Mouse (Mus musculus): ENCODE measurements around the gene 4933407L21Rik. TPM values are rescaled to one million over a fixed set of nuclear protein-coding genes. Genes with fewer than 3 reads are reported as not detected.
A peak's percentile ranks its signal among the peaks of the same experiment; 100 is the strongest.

4933407L21Rik gene
- polyA plus RNA-seq, 1 experiment from 2014 or later = 0.26 TPM

DNA sequence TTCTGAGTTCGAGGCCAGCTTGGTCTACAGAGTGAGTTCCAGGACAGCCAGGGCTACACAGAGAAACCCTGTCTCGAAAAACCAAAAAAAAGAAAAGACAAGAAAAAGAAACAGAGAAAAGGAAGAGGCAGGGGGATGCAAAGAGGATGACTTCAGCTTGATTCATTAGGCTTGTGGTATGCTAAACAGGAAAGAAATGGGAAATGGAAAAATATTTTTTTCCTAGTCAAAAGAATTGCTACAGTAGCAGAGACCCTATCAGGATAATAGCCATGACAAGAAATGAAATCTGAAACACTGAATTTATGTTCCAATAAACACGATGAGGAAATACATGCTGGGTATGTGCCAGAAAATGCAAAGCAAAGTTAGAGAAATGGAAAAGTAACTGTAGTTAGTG is 26.9 kb downstream of the 4933407L21Rik start:
- Histone ChIP-seq H3K27me3 (ENCODE audit: control insufficient read depth, insufficient read depth, low read length) (no peaks in the 10 kb centered on the region), H3K4me3 (ENCODE audit: control insufficient read depth in 1 of 2, insufficient read depth in 1 of 2, low read depth in 1 of 2, low read length in 2 of 2) (no peak overlapping the region), H3K9me3 (ENCODE audit: control insufficient read depth, low read length) (no peaks in the 10 kb centered on the region), H3K9ac (ENCODE audit: low read length) (0 out of 2 replicates have a peak overlapping the region, but pooled peaks have one; percentile 11), H3K4me2 (ENCODE audit: low read length) (no peak overlapping the region), H3K36me3 (ENCODE audit: control insufficient read depth, insufficient read depth, low read length) (no peaks in the 10 kb centered on the region), H3K4me1 (ENCODE audit: control insufficient read depth in 2 of 2, insufficient read depth in 2 of 2, low read length in 2 of 2) (peaks cover 40 to 60% of the 10 kb centered on the region in 2 experiments), H3K27ac (replicated peaks in 1 of 2; ENCODE audit: control insufficient read depth in 1 of 2, insufficient read depth in 1 of 2, low read depth in 2 of 2, low read length in 2 of 2) (no peak overlapping the region)
- ATAC-seq (ENCODE audit: insufficient number of reproducible peaks, insufficient read depth, low FRiP score, low read depth) = no peak
- 68% methylated on average over 3 of the region's 3 CpGs for WGBS

DNA sequence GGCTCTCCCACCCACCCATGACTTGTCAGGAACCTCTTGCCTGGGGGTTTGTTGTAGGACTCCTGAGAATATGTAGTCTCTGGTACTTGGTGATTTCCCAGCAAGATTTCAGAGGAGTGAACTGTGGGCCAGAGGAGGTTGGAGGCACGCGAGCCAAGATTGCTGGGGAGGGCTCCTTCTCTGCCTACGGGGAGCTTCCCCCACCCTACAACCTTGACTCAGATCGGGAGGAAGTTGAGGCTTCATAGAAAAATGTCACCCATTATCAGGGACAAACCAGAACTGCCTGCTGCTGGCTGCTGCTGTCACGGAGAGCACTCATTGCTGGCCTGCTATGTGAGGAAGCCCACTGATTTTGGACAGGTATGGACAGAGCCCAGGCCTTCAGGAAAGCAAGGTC is 29.0 kb downstream of the 4933407L21Rik start:
- H3K27ac ChIP-seq (replicated peaks in 1 of 2; ENCODE audit: control insufficient read depth in 1 of 2, insufficient read depth in 1 of 2, low read depth in 2 of 2, low read length in 2 of 2) = peak overlapping the region; percentile 47 to 82; a peak in 2 of 4 replicates
- H3K4me2 ChIP-seq (ENCODE audit: low read length) = no peak overlapping the region
- WGBS = 34% methylated on average over 5 of the region's 5 CpGs
- no peaks in the 10 kb centered on the region for H3K27me3 ChIP-seq (ENCODE audit: control insufficient read depth, insufficient read depth, low read length)
- no peaks in the 10 kb centered on the region for H3K9me3 ChIP-seq (ENCODE audit: control insufficient read depth, low read length)
- ATAC-seq (ENCODE audit: insufficient number of reproducible peaks, insufficient read depth, low FRiP score, low read depth) = no peak
- peaks cover 45 to 61% of the 10 kb centered on the region in 2 experiments for H3K4me1 ChIP-seq (ENCODE audit: control insufficient read depth in 2 of 2, insufficient read depth in 2 of 2, low read length in 2 of 2)
- H3K36me3 ChIP-seq (ENCODE audit: control insufficient read depth, insufficient read depth, low read length) = no peaks in the 10 kb centered on the region
- peak overlapping the region; percentile 25; the same call in 1 of the 2 replicates for H3K9ac ChIP-seq (ENCODE audit: low read length)
- H3K4me3 ChIP-seq (ENCODE audit: control insufficient read depth in 1 of 2, insufficient read depth in 1 of 2, low read depth in 1 of 2, low read length in 2 of 2) = no peak overlapping the region

DNA sequence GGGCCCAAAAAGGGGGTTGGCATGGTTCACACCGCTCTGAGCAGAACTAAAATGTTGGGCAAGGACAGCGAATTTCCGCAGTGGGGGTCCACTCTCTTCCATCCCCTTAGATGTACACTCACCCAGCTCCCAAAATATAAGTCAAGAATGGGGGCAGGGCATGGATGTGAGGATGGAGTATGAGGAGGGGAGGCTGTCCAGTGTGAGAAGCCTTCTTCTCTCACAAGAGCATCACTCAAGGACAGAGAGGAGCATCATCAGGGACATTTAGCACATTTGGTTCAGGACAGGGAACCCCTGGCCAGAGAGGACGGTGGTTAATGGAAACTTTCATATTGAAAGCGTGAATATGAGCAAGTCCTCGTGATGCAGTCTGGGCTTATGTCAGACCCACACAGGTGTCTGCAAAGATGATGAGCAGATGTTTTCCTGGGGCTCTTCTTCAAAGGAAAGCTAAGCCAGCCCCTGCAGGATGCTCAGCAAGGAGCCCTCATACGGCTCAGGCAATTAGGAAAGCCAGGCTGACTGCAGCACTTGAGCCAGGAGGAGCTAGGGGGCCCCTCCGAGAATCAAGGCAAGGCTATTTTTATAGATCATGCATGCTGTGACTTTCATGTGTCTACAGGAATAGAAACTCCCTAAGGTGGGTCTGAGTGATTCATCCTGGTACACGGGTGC is 29.8 kb downstream of the 4933407L21Rik start:
- no peak overlapping the region for H3K9ac ChIP-seq (ENCODE audit: low read length)
- H3K4me2 ChIP-seq (ENCODE audit: low read length) = peak overlapping the region; percentile 47
- H3K4me1 ChIP-seq (ENCODE audit: control insufficient read depth in 2 of 2, insufficient read depth in 2 of 2, low read length in 2 of 2) = peaks cover 45 to 61% of the 10 kb centered on the region in 2 experiments
- no peak overlapping the region for H3K4me3 ChIP-seq (ENCODE audit: control insufficient read depth in 1 of 2, insufficient read depth in 1 of 2, low read depth in 1 of 2, low read length in 2 of 2)
- H3K9me3 ChIP-seq (ENCODE audit: control insufficient read depth, low read length) = no peaks in the 10 kb centered on the region
- no peaks in the 10 kb centered on the region for H3K36me3 ChIP-seq (ENCODE audit: control insufficient read depth, insufficient read depth, low read length)
- H3K27ac ChIP-seq (replicated peaks in 1 of 2; ENCODE audit: control insufficient read depth in 1 of 2, insufficient read depth in 1 of 2, low read depth in 2 of 2, low read length in 2 of 2) = peak overlapping the region; percentile 47 to 82
- no peaks in the 10 kb centered on the region for H3K27me3 ChIP-seq (ENCODE audit: control insufficient read depth, insufficient read depth, low read length)
- WGBS = 41% methylated on average over 9 of the region's 9 CpGs
- ATAC-seq (ENCODE audit: insufficient number of reproducible peaks, insufficient read depth, low FRiP score, low read depth) = peak; percentile 42

GRCm38 (mm10) chr1:85959129-85959888 is 31.0 kb downstream of the 4933407L21Rik start:
- H3K9ac ChIP-seq (ENCODE audit: low read length) = no peak overlapping the region
- 67% methylated on average over 6 of the region's 6 CpGs for WGBS
- H3K27ac ChIP-seq (replicated peaks in 1 of 2; ENCODE audit: control insufficient read depth in 1 of 2, insufficient read depth in 1 of 2, low read depth in 2 of 2, low read length in 2 of 2) = peak overlapping the region; percentile 47 to 82; a peak in 2 of 4 replicates
- H3K4me3 ChIP-seq (ENCODE audit: control insufficient read depth in 1 of 2, insufficient read depth in 1 of 2, low read depth in 1 of 2, low read length in 2 of 2) = no peak overlapping the region
- H3K36me3 ChIP-seq (ENCODE audit: control insufficient read depth, insufficient read depth, low read length) = no peaks in the 10 kb centered on the region
- H3K9me3 ChIP-seq (ENCODE audit: control insufficient read depth, low read length) = no peaks in the 10 kb centered on the region
- H3K4me2 ChIP-seq (ENCODE audit: low read length) = no peak overlapping the region
- H3K27me3 ChIP-seq (ENCODE audit: control insufficient read depth, insufficient read depth, low read length) = no peaks in the 10 kb centered on the region
- peaks cover 42 to 52% of the 10 kb centered on the region in 2 experiments for H3K4me1 ChIP-seq (ENCODE audit: control insufficient read depth in 2 of 2, insufficient read depth in 2 of 2, low read length in 2 of 2)
- ATAC-seq (ENCODE audit: insufficient number of reproducible peaks, insufficient read depth, low FRiP score, low read depth) = no peak

GRCm38 (mm10) chr1:85959889-85960276 is 31.6 kb downstream of the 4933407L21Rik start:
- no peaks in the 10 kb centered on the region for H3K9me3 ChIP-seq (ENCODE audit: control insufficient read depth, low read length)
- WGBS = 72% methylated on average over 2 of the region's 2 CpGs
- H3K4me1 ChIP-seq (ENCODE audit: control insufficient read depth in 2 of 2, insufficient read depth in 2 of 2, low read length in 2 of 2) = peaks cover 42 to 52% of the 10 kb centered on the region in 2 experiments
- no peak overlapping the region for H3K4me2 ChIP-seq (ENCODE audit: low read length)
- H3K4me3 ChIP-seq (ENCODE audit: control insufficient read depth in 1 of 2, insufficient read depth in 1 of 2, low read depth in 1 of 2, low read length in 2 of 2) = no peak overlapping the region
- no peaks in the 10 kb centered on the region for H3K27me3 ChIP-seq (ENCODE audit: control insufficient read depth, insufficient read depth, low read length)
- ATAC-seq (ENCODE audit: insufficient number of reproducible peaks, insufficient read depth, low FRiP score, low read depth) = no peak
- no peaks in the 10 kb centered on the region for H3K36me3 ChIP-seq (ENCODE audit: control insufficient read depth, insufficient read depth, low read length)
- peak overlapping the region in 1 of 2 experiments; percentile 28; a peak in 1 of 4 replicates for H3K27ac ChIP-seq (replicated peaks in 1 of 2; ENCODE audit: control insufficient read depth in 1 of 2, insufficient read depth in 1 of 2, low read depth in 2 of 2, low read length in 2 of 2)
- no peak overlapping the region for H3K9ac ChIP-seq (ENCODE audit: low read length)

DNA sequence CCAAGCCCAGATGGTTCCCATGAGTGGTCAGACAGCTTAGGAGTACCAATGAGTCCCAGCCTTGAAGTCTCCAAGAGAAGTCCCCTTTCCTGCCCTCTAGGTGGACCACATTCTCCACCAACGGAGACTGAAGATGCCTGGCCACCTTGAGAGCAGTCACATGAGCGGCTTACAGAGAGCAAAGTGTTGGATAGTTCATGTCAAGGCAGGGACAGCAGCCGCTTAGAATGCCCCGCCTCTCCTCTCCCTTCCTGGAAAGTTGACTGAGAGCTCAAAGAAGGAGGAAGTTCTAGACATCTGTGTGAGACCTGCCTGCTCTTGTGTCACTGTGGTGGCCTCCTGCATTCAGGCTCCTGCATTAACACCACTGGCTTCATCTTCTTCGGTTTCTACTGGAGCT is 32.6 kb downstream of the 4933407L21Rik start, which contains the start of gene Gpr55:
Gene Gpr55 (minus strand): TSS at position 135 of the 400 bp plus-strand sequence.
- Histone ChIP-seq H3K4me1 (ENCODE audit: control insufficient read depth in 2 of 2, insufficient read depth in 2 of 2, low read length in 2 of 2) (peaks cover 39 to 44% of the 10 kb centered on the region in 2 experiments), H3K27me3 (ENCODE audit: control insufficient read depth, insufficient read depth, low read length) (no peaks in the 10 kb centered on the region)
- 57% methylated on average over 5 of the region's 5 CpGs for WGBS

DNA sequence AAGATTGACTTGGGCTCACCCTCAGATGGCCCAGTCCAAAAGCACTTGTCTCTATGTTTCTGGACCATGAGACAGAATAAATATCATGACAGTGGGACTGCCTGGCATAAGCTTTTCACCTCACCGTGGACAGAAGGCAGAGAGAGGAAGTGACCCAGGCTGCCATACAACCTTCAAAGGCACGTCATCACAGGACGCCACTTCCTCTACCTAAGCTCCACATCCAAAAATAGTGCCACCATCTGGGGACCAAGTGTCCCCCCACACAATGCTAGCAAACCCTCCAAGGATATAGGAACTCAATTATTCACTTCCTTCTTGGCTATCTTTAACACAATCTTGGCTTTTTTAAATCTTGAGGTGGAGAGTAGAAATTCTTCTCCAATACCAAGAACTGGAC is 33.8 kb downstream of the 4933407L21Rik start:
- Histone ChIP-seq H3K4me3 (ENCODE audit: control insufficient read depth in 1 of 2, insufficient read depth in 1 of 2, low read depth in 1 of 2, low read length in 2 of 2) (no peak overlapping the region), H3K4me2 (ENCODE audit: low read length) (no peak overlapping the region), H3K9ac (ENCODE audit: low read length) (no peak overlapping the region), H3K27ac (replicated peaks in 1 of 2; ENCODE audit: control insufficient read depth in 1 of 2, insufficient read depth in 1 of 2, low read depth in 2 of 2, low read length in 2 of 2) (no peak overlapping the region), H3K4me1 (ENCODE audit: control insufficient read depth in 2 of 2, insufficient read depth in 2 of 2, low read length in 2 of 2) (peaks cover 30 to 32% of the 10 kb centered on the region in 2 experiments), H3K9me3 (ENCODE audit: control insufficient read depth, low read length) (no peaks in the 10 kb centered on the region), H3K27me3 (ENCODE audit: control insufficient read depth, insufficient read depth, low read length) (no peaks in the 10 kb centered on the region), H3K36me3 (ENCODE audit: control insufficient read depth, insufficient read depth, low read length) (no peaks in the 10 kb centered on the region)
- ATAC-seq (ENCODE audit: insufficient number of reproducible peaks, insufficient read depth, low FRiP score, low read depth) = no peak
- WGBS = 51% methylated on average over 3 of the region's 3 CpGs

More for the DNA sequence above, 32.6 kb downstream of the 4933407L21Rik start, which contains the start of gene Gpr55:
- no peak for ATAC-seq (ENCODE audit: insufficient number of reproducible peaks, insufficient read depth, low FRiP score, low read depth)
- Histone ChIP-seq H3K9me3 (ENCODE audit: control insufficient read depth, low read length) (no peaks in the 10 kb centered on the region), H3K27ac (replicated peaks in 1 of 2; ENCODE audit: control insufficient read depth in 1 of 2, insufficient read depth in 1 of 2, low read depth in 2 of 2, low read length in 2 of 2) (peak within 1 kb of the TSS in 1 of 2 experiments; percentile 28; a peak in 1 of 4 replicates), H3K4me2 (ENCODE audit: low read length) (no peak within 1 kb of the TSS), H3K36me3 (ENCODE audit: control insufficient read depth, insufficient read depth, low read length) (no peaks in the 10 kb centered on the region), H3K9ac (ENCODE audit: low read length) (no peak within 1 kb of the TSS), H3K4me3 (ENCODE audit: control insufficient read depth in 1 of 2, insufficient read depth in 1 of 2, low read depth in 1 of 2, low read length in 2 of 2) (no peak within 1 kb of the TSS)

Measured in heart, embryonic 14.5 days (tissue).